Mouse (Mus musculus): ENCODE data around the gene Rfx8.

- TF ChIP-seq POLR2A (IDR thresholded peaks at IDR 0.05; ENCODE audit: low read depth, low read length) (no peak), CTCF (IDR thresholded peaks at IDR 0.05; ENCODE audit: extremely low read depth, insufficient read depth, insufficient read length, insufficient replicate concordance) (no peak)
Observed at GRCm38 (mm10) chr1:39691974-39692373, 28.8 kb downstream of the Rfx8 start.
